Mouse (Mus musculus) hindbrain, embryonic 16.5 days (tissue): ENCODE results near the gene Pcp4. TPM values are rescaled to one million over a fixed set of nuclear protein-coding genes. Genes with fewer than 3 reads are reported as not detected.

Experiments used
- ATAC-seq: fragments of 200-750 bp; cut with Nextera tagmentation; 2 replicates; pipeline ENCODE4 v1.8.0; 2017; ENCODE audit warnings: moderate TSS enrichment, moderate library complexity
- H3K27ac ChIP-seq: fragments of 300-500 bp; sonication (generic); 2 replicates; pipeline ENCODE4 v1.5.1; 2014; ENCODE audit warnings: low read depth, mild to moderate bottlenecking, control low read depth, low read length, moderate library complexity
- H3K27me3 ChIP-seq: fragments of 300-500 bp; sonication (generic); replicated peaks from 2 replicates; pipeline ENCODE4 v1.6.1; 2014; ENCODE audit warnings: low read length; ENCODE audit not compliant: control insufficient read depth, insufficient read depth
- H3K36me3 ChIP-seq: fragments of 300-500 bp; sonication (generic); 2 replicates; pipeline ENCODE4 v1.6.1; 2014; ENCODE audit warnings: mild to moderate bottlenecking, low read length, moderate library complexity, mixed read lengths; ENCODE audit not compliant: control insufficient read depth, insufficient read depth
- H3K4me1 ChIP-seq: fragments of 300-500 bp; sonication (generic); 2 replicates; pipeline ENCODE4 v1.6.1; 2014; ENCODE audit warnings: low read depth, low read length; ENCODE audit not compliant: control insufficient read depth, insufficient read depth
- H3K4me2 ChIP-seq: fragments of 300-500 bp; sonication (generic); 2 replicates; pipeline ENCODE4 v1.6.1; 2014; ENCODE audit warnings: mild to moderate bottlenecking, low read length, control low read depth, moderate library complexity
- H3K4me3 ChIP-seq: fragments of 300-500 bp; sonication (generic); 2 replicates; pipeline ENCODE4 v1.5.1; 2014; ENCODE audit warnings: mild to moderate bottlenecking, low read length, control low read depth, moderate library complexity
- H3K9ac ChIP-seq: fragments of 300-500 bp; sonication (generic); 2 replicates; pipeline ENCODE4 v1.6.1; 2014; ENCODE audit warnings: low read depth, mild to moderate bottlenecking, control low read depth, low read length, moderate library complexity
- H3K9me3 ChIP-seq: fragments of 300-500 bp; sonication (generic); 2 replicates; pipeline ENCODE4 v1.6.1; 2014; ENCODE audit warnings: mild to moderate bottlenecking, low read length, moderate library complexity; ENCODE audit not compliant: control insufficient read depth
- WGBS: fragments of 180-500 bp; shearing (Covaris S2); extraction: QIAGEN DNeasy Blood & Tissue Kit; methylation state at CpG from one replicate; pipeline ENCODE4 v1.1.7; 2014; 5-methylcytosine and 5-hydroxymethylcytosine counted together
- polyA plus RNA-seq: library from polyadenylated mRNA; unstranded; fragments of >200 nt; fragmentation: Nextera tagmentation; extraction: Ambion mirVana; gene quantifications from 2 replicates; pipeline ENCODE4 v1.2.1, GENCODE M21; 2015

The Pcp4 gene
- polyA plus RNA-seq, 1 experiment from 2014 or later = 494 TPM

GRCm38 (mm10) chr16:96563350-96564257, 96.2 kb downstream of the Pcp4 start:
- H3K27ac ChIP-seq = peak overlapping the region; percentile 67
- peaks cover 7% of the 10 kb centered on the region for H3K4me1 ChIP-seq
- no peaks in the 10 kb centered on the region for H3K9me3 ChIP-seq
- H3K27me3 ChIP-seq = no peaks in the 10 kb centered on the region
- peak; percentile 86 for ATAC-seq
- no peaks in the 10 kb centered on the region for H3K36me3 ChIP-seq
- no peak overlapping the region for H3K4me2 ChIP-seq
- 24% methylated on average over 8 of the region's 8 CpGs for WGBS
- no peak overlapping the region for H3K9ac ChIP-seq
- H3K4me3 ChIP-seq = no peak overlapping the region

- no peaks in the 10 kb centered on the region for H3K27me3 ChIP-seq
- 45% methylated on average over 3 of the region's 3 CpGs for WGBS
- no peak overlapping the region for H3K4me3 ChIP-seq
- no peaks in the 10 kb centered on the region for H3K36me3 ChIP-seq
- peaks cover 7% of the 10 kb centered on the region for H3K4me1 ChIP-seq
- no peak overlapping the region for H3K27ac ChIP-seq
- no peak for ATAC-seq
- H3K9ac ChIP-seq = no peak overlapping the region
- H3K4me2 ChIP-seq = no peak overlapping the region
- H3K9me3 ChIP-seq = no peaks in the 10 kb centered on the region
Observed at GRCm38 (mm10) chr16:96567428-96567827, 100.0 kb downstream of the Pcp4 start.

Other genes with a start within 250 kb of the Pcp4 start
- 6.0 and 6.4 TPM in 2 replicates for gene B3galt5, start 231.8 kb upstream of the Pcp4 start, polyA plus RNA-seq
- gene Itgb2l, start 24.0 kb upstream of the Pcp4 start, polyA plus RNA-seq = 0.09 and 0.11 TPM in 2 replicates